Comparison of ENCODE assay signal across 17 mouse cellular contexts in genomic region chr10:105539697-105540096, GRCm38 (mm10).
"Had no signal": no experiment of that assay in that cellular context is flagged by ENCODE, and none has a peak within 500 bp of the region (broad histone marks: within the 10 kb centered on the region; RNA-seq: fewer than 3 reads in every experiment).

No protein-coding gene starts in this region.

- H3K4me3 ChIP-seq: limb, embryonic 15.5 days; liver, embryonic 12.5 days; myocyte; neural tube, embryonic 15.5 days had no signal

- H3K4me1 ChIP-seq: limb, embryonic 15.5 days; liver, embryonic 12.5 days; neural tube, embryonic 15.5 days had no signal

- H3K27ac ChIP-seq: kidney, postnatal 0 days; limb, embryonic 15.5 days; liver, embryonic 12.5 days; neural tube, embryonic 15.5 days had no signal

- H3K9ac ChIP-seq: limb, embryonic 15.5 days; liver, embryonic 12.5 days; lung, embryonic 14.5 days; neural tube, embryonic 15.5 days had no signal

- H3K9me3 ChIP-seq: limb, embryonic 15.5 days; liver, embryonic 12.5 days; neural tube, embryonic 15.5 days had no signal

- DNase-seq: kidney, adult 9 months; kidney, postnatal 36 days; layer of hippocampus, adult 9-11 months; layer of hippocampus, postnatal 36 days; lung, postnatal 10 days; lung, postnatal 4 days; right cerebral cortex, adult 18-20 months; right cerebral cortex, postnatal 25 days; thymus, adult 18-20 months; thymus, postnatal 14 days had no signal

- ATAC-seq: intestine, postnatal 0 days; liver, embryonic 12.5 days had no signal

- H3K27me3 ChIP-seq: limb, embryonic 15.5 days; liver, embryonic 12.5 days; neural tube, embryonic 15.5 days had no signal

- H3K4me2 ChIP-seq: limb, embryonic 15.5 days; liver, embryonic 12.5 days; lung, embryonic 14.5 days; neural tube, embryonic 15.5 days had no signal

- H3K36me3 ChIP-seq: limb, embryonic 15.5 days; liver, embryonic 12.5 days; neural tube, embryonic 15.5 days had no signal
